Mouse (Mus musculus) layer of hippocampus, postnatal 10 days (tissue): Measurements from ENCODE around the gene H1foo. TPM values are rescaled to one million over a fixed set of nuclear protein-coding genes. Genes with fewer than 3 reads are reported as not detected.
A peak's percentile ranks its signal among the peaks of the same experiment; 100 is the strongest.

Source experiments
- DNase-seq, 2 experiments: peaks; one replicate each; pipeline ENCODE4 v3.0.0; 2021; ENCODE audit warnings: low spot score in 2 of 2
- total RNA-seq, 2 experiments: library from RNA; stranded (reverse); gene quantifications; 2 replicates each; pipeline ENCODE4 v1.2.3; 2021

The H1foo gene
- total RNA-seq, 2 experiments from 2014 or later = not detected

DNA sequence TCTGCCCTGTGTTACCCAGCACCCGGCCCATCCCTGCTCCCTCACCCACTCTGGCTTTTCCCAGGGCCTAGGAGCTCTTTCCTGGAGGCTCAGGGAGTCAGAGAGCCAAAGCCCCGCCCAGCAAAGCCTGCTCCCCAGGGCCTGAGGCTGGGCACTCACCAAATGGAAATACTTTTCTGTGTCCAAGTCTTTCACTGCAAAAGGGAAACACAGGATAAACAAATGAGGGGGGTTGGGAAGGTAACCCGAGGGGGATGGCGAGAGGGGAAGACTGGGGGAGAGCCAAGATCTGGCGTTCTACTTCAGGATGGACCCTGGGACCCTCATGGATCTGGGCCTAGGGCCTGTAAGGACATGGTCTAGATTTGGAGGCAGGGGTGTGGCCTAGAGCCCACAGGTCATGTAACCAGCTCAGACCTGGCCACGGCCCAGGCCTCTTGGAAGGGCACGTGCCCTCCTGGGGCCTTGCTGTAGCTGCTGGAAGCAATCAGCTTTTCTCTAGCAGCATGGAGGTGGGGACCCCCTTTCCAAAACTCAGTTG lies 14.5 kb downstream of the H1foo start:
- DNase-seq = peak; percentile 53 to 58

DNA sequence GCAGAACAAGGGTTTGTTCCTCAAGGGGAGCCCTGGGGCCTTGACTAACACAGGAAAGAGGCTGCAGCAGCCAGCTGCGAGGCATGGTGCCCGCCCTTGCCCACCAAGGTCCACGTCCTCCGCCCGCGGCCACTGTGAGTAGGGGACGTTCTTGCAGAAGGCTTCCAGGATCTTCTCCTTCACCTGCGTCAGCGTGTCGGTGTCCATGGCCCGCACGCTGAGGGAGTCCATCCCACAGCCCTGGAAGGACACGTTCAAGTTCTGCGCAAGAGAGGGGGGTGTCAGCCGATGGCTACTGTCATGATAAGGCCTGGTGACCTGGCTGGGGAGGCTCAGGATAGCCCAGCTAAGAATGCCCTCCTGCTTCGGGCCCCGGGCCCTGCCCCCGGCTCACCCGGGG lies 15.6 kb downstream of the H1foo start:
- DNase-seq = no peak

DNA sequence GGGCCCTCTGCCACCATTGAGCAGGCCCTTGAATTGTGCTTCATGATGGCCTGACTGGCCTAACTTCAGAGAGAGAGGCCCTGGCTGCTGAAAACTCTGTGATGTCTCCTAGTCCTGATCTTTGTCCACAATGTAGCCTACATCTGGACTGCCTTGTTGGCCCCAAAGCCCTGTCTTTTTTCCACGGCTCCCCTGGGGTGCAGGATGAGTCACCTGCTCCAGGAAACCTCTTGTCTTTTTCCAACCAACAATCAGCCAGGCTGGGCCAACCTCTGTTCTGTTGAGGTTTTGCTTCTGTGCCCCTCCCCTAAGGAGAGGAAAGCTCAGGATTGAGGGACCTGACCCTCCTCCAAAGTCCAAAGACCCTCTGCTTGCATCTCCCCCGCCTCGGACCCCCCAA lies 17.0 kb downstream of the H1foo start:
- no peak for DNase-seq

DNA sequence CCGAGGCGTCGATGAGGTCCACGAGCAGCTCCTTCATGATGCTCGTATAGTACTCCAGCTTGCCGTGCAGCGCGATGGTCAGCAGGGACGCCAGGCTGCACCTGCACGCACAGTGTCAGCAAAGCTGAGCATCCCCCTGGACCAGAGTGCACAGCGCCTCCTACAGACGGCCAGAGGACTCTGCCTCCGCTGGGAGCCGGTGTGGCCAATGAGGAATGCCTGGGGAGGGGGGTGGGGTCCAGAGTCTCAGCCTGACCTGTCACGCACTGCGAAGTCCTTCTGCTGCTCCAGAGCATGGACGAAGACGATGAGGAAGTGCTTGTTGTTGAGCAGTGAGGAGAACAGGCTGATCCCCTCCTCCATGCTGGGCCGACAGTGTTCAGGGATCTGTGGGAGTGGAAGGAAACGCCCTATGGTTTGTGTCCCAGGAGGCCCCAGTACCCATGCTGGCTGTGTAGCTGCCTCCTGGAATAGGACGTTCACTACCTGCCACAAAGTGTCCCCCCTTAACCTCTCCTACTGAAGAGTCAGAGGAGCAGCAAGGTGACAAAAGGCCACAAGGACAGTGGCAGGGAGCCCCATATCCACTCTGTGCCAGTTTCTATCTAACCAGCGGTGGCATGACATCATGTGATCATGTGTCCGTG lies 17.8 kb downstream of the H1foo start:
- no peak for DNase-seq

DNA sequence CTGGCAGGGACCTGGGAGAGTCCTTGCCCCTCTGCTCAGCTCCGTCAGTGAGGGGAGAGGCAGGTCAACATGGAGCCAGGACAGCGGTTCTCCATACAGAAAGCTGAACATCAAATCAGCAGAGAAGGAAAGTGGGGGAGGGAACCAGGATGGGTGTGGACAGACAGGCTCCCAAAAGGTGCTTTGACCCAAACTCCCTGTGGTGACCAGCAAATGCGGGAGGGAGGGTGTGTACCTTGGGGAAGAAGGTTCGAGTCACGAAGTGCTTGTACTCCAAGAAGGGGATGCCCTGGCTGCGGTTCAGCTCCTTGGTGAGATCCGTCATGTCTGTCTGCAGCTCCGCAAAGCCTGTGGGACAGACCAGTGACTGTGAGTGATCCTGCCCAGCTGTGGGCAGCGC lies 18.9 kb downstream of the H1foo start:
- DNase-seq = no peak

DNA sequence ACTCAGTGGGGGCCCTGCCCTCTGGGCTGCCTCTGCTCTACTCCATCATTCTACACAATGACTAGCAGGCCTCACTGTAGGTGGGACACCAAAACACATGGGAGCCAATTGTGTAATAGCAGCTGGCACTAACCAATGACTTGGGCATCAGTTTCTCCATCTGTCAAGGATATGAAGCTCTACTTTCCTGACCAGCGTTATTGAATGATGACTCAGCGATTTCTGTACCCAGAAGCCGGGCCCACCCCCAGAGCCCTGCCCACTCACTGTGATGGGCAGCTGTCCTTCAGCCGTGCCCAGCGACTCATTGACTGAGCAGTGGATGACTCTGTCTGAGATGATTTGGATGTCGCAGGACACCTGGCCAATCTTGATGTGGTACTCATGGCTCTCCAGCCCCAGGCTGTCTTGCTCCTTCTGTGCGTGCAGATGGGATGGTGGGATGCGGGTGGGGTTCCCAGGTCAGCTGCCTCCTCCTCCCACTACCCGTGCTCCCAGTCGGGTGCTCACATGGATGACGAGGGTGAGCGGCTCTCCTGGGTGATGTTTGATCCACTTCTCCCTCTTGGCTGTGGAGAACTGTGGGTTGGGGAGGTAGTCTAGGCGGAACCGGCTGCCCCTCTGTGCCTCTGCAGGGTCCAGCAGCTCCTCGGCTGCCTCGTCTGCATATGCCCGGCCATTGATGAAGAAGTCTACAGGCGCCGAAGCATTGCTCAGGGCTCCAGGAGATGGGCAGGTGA lies 21.7 kb downstream of the H1foo start:
- DNase-seq = no peak

DNA sequence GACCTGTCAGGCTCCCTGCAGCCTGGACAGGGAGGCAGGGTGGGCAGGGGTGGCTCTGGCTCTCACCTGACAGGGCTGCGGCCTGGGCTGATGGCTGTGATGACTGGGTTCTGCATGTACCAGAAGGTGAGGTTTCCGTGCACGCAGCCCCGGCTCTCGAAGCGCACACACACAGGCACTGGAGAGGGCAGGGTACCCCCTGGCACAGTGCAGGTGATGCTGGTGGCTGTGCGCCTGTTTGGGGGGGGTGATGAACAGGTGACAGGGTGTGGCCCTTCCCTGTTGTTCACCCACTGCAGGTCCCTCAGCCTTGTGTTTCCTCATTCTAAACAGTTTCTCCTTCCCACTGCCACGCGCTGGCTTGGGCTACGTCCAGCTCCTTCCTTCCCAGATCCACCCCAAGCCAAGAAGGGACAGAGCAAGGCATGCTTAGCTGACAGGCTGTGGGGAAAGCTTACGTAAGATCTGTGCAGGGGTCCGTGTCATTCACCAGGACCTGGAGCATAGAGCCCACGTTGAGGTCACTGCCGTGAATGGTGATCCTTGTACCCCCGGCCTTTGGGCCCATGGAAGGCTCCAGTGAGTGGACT lies 22.6 kb downstream of the H1foo start:
- no peak for DNase-seq

DNA sequence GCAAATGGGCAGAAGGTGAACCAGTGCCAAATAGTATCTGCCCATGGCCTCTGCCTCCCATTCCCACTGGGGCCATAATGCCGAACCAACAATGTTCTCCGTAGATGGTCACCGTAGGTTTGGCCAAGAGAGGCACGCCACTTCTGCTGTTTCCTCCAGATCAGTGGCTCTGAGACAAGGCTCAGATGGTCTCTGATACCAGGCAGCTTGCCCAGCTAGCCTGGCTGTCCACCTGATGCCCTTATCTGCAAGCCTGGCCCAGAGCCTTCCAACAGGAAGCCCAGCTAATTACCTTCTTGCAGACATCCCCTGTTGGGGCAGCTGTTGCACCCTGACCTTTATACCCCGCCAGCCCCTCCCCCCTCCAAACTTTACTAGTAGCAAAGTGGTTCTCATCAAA lies 23.3 kb downstream of the H1foo start:
- DNase-seq = no peak

DNA sequence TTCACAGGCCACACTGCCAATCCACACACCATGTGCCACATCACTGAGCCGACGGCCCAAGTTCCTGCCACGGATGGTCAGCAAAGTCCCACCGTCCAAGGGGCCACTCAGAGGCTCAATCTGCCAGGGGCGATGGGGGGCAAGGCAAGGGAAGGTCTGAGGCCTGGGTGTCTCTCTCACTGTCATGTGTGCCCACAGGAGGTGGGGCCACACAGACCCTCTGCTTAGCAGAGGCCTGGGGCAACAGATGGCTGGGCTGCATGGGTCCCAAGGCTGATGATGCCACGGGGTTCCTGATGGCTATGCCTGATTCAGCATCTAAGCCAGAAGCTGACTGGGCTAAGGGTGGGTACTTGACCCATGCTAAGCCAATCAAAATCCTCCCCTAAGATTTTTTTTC lies 24.0 kb downstream of the H1foo start:
- no peak for DNase-seq

DNA sequence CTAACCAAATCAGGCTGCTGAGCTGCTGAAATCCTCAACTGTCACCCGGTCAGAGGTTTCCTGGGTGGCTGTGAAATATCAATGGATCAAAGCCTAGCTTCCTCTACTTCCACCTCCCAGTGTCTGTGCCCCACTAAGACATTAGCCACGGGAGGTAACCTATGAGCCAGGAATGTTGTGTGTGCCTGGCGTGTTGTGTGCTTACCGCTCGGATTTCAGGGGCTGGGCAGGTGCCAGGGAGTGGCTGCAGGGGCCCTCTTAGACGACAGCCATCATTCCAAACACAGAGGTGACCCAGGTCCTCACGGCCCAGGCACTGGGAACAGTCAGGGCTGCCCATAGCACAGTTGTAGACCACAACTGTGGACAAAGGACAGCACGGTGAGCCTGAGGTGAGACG lies 24.4 kb downstream of the H1foo start:
- no peak for DNase-seq

DNA sequence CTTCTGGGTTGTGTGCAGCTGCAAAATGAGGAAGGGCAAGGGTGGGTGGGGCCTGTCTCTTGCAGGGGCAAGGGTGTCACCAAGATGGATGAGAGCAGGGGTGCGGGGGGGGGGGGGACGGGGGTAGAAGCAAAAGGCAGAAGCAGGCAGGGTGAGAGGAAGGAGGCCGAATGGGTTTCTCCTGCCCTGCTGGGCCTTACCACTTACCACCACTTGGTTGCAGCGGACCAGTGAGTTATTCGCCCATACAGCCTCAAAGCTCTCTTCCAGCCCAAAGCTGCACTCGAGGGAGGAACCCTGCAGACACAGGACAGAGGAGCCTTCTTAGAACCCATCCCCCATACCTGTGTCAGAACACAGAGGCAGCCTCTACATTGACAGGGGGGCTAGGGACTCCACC lies 25.2 kb downstream of the H1foo start:
- no peak for DNase-seq

DNA sequence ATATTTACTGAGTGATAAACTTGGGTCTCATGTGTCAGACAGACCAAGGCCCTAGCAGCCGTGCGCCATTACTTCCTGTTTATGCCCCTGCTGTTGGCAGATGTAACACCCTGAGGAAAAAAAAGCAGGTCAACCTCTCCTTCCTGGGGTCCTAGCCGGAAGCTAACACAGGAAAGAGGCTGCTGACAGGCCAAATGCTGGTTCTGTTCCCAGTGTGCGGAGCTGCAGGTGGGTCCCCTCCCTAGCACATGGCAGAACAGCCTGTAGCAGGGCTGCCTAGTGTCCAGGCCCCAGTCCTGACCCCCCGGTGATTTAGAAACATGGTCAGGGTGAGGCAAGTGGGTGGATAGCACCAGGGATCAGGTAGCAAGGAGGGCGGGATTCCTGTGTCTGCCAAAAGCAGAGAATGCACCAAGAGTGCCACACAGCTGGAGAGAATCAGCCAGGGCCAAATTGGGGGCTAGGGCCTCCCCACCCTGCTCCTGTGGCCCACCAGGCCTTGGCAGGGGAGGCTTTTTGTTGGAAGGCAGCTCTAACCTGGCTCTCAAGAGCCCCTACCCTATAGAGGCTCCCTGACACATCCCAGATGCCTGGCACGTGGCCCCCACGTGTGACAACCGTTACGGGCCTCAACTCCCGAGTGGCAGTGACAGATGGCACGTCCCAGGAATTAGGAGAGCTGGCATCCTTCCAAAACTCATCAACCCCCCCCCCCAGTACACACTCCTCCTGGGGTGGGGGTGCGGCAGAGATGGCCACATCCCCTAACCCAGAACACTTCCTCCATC lies 26.7 kb downstream of the H1foo start:
- DNase-seq = no peak

DNA sequence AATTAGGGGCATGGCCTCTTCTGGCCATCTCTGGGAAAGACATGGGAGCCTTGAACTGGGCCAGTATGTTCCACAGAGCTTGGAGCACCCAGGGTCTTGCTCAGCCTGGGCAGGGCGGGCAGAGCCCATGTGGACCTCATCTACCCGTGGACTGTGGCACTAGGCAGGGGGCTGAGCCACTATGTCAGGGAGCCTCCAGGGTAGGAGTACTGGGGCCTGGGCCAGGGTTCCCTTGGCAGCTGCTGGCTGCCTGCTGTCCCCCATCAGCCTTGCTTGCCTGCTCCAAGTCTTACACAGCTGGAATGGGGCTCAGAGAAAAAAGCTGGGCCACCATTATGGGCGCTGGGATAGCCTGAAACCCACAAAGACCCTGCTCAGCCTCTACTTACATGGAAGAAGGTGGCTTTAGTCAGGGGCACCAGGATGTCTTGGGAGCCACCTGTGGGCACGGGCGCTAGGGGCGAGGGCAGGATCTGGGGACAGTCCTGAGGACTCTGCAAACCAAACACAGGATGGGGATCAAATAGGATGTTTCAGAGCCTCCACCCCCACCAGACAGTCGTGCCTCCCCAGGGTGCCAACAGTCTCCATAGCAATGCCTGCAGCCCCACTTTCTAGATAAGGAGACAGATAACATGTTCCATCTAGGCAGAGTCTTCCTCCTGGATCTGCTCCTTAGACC lies 27.5 kb downstream of the H1foo start:
- no peak for DNase-seq

DNA sequence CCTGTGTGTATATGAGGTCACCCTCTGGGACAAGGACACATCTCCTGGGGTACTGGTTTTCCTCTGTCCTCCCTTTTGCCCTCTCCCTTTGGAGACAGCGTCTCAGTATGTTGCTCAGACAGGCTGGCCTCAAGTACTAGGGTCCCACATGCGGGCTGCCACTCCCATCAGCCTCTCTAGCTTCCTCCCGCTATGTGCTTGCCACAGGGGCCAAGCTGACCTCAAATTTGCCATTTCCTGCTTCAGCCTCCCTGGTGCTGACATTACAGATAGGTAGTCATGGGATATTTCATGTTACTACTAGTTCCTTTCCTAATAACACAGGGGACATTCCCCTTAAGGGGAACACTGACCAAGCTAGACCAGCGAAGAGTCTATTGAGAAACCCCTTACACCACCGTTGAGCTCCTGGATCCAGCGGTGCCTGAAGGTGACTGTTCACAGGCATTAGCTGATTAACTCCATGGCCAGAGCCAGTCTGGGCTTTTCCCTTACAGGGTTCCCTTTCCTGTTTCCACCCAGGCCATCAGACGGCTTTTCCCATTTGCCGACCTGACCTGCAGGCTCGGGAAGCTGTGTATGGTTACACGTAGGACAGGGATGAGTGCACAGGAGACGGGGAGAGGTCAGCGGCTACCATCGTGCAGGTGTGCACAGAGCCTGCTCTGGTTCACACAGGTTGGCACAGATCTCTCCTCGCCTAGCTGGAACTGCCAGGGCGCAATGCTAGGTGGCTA lies 28.6 kb downstream of the H1foo start:
- DNase-seq = no peak

DNA sequence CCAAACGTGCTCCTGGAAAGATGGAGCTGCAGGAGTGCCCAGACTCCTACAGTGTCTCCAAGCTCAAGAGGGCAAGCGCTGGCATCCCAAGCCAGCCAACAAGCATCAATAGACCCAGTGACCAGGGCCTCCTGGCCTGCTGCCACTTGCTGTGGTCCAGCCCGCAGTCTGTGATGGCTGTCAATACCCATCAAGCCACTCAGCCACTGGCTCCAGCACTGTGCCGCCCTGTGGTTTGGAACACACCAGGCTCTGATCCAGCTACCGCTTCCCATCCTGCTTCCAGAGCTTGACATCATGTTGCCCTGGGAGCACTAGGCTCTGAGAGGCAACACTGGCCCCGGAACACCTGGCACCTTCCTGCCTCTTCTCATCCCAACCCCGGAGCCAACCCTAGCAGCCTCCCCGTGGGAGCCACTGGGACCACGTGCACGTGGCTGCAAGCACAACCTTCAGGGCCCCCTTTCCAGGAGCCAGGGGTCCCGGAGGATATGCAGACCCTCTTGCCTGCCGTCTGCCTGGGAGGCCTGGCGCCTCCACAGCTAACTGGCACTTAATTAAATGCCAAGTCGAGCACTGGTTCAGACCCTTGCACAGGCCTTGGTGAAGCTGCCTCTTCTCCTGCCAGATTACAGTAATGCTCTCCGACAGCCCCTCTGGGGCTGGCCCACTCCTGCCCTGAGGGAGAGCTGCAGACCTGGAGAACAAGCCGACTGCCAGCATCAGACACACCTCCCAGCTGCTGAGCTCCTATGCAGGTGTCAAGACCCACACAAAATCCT lies 29.3 kb downstream of the H1foo start:
- peak; percentile 56 to 68 for DNase-seq

DNA sequence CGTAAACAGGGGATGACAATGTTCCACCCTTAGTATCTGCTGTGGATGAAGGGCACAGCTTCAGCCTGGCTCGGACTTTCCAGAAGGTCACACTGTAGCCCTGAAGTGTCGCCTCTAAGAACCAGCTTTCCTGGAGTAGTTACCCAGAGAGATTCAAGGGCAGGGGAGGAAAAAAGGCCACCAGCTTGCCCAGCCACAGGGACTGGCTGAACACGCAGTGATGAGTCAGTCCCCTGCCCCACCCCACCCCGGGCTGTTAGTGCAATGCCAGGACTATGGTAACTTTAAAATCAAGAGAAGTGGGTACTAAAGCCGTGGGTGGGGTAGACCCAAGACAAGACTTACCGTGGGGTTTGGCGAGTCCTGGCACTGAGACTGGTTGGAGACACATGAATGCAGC lies 30.9 kb downstream of the H1foo start:
- no peak for DNase-seq

DNA sequence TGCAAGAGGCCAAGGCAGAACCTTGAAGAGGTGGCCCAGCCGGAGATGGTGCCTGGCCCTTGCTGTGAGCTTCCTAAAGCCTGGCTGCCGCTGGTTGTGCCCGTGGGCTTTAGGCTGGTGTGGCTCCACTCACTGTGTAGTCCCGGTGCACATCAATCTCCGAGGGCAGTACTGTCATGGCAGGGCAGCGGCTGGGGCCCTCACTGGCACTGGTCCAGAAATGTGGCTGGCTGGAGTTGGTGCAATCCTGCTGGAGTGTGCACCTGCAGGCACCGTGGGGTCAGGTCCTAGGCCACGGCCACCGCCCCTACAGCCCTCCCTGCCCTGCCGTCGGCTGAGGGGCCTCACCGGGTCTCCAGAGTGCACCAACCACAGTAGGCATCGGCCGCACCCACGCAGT lies 33.1 kb downstream of the H1foo start:
- no peak for DNase-seq

DNA sequence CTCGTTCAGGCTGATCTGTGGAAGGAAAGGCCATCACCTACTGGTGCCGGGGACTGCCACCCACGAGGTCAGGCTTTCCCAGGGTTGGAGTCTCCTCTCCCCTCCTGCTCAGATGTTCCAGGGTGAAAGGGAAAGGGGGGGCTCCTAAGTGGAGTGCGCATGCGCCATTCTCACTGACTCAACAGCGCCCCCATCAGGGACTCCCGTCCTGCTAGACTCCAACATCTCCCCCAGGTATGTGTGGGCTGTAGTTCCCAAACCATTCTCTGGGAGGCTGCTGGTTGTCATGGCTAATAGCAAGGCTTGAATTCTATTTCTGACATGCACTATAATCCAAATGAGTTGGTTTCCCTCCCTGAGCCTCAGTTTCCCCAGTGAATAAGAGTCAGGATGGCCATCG lies 33.9 kb downstream of the H1foo start:
- no peak for DNase-seq

DNA sequence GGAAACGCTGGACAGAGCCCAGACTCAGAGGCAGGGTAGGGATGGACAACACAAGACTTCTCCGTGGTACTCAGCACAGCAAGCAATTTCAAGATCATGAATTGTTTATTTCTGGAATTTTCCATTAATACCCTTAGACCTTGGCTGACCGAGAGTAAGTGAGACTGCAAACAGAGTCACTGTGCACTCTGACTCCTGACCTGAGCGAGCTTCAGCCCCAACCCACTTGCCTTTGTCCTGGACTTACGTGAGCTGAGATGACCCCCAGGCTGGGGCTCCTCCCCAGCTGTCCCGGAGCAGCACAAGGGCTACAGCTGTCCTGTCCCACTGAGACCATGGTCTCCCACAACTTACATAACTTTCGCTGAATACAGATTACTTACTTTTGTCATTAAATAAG lies 38.2 kb downstream of the H1foo start:
- no peak for DNase-seq
